Mouse (Mus musculus): ENCODE measurements at regions not wholly inside any gene's neighbourhood (a gene's known extent, or its start where the extent isn't known, plus 50 kb on each side); places are given as distances from the start of the nearest gene placed in this dataset.

- no peaks in the 10 kb centered on the region; the same call in 1 of the 2 replicates for H3K4me1 ChIP-seq (ENCODE audit: control insufficient read depth, insufficient read depth, low read length)
- H3K4me3 ChIP-seq (replicated peaks; ENCODE audit: control insufficient read depth, low read depth, low read length): no peak overlapping the region
- 13% methylated on average over 4 of the region's 4 CpGs for WGBS
- TF ChIP-seq POLR2A (IDR thresholded peaks at IDR 0.05; ENCODE audit: borderline replicate concordance, control insufficient read depth, low read depth, low read length) (no peak), CTCF (IDR thresholded peaks at IDR 0.05; ENCODE audit: control insufficient read depth, insufficient read depth, low read length) (no peak)
- H3K27ac ChIP-seq (ENCODE audit: control insufficient read depth, insufficient read depth, low read depth, low read length, poor library complexity): no peak overlapping the region
These were observed 201.0 kb downstream of the Klf6 start for GRCm38 (mm10) chr13:6062305-6062704.

GRCm38 (mm10) chr13:6062729-6063386 is 201.6 kb downstream of the Klf6 start:
- H3K27ac ChIP-seq (ENCODE audit: control insufficient read depth, insufficient read depth, low read depth, low read length, poor library complexity): no peak overlapping the region
- TF ChIP-seq CTCF (IDR thresholded peaks at IDR 0.05; ENCODE audit: control insufficient read depth, insufficient read depth, low read length): no peak
- TF ChIP-seq POLR2A (IDR thresholded peaks at IDR 0.05; ENCODE audit: borderline replicate concordance, control insufficient read depth, low read depth, low read length): no peak
- no peaks in the 10 kb centered on the region; the same call in 1 of the 2 replicates for H3K4me1 ChIP-seq (ENCODE audit: control insufficient read depth, insufficient read depth, low read length)
- WGBS: 80% methylated on average over 3 of the region's 3 CpGs
- no peak overlapping the region for H3K4me3 ChIP-seq (replicated peaks; ENCODE audit: control insufficient read depth, low read depth, low read length)

- no peak for TF ChIP-seq CTCF (IDR thresholded peaks at IDR 0.05; ENCODE audit: control insufficient read depth, insufficient read depth, low read length)
- TF ChIP-seq POLR2A (IDR thresholded peaks at IDR 0.05; ENCODE audit: borderline replicate concordance, control insufficient read depth, low read depth, low read length): no peak
- Histone ChIP-seq H3K4me1 (ENCODE audit: control insufficient read depth, insufficient read depth, low read length) (no peaks in the 10 kb centered on the region), H3K27ac (ENCODE audit: control insufficient read depth, insufficient read depth, low read depth, low read length, poor library complexity) (no peak overlapping the region), H3K4me3 (replicated peaks; ENCODE audit: control insufficient read depth, low read depth, low read length) (no peak overlapping the region)
- WGBS: 75% methylated on average over 4 of the region's 4 CpGs
These were observed 215.9 kb downstream of the Klf6 start for GRCm38 (mm10) chr13:6076978-6077825.

GRCm38 (mm10) chr13:6085891-6086290 is 224.6 kb downstream of the Klf6 start:
- Histone ChIP-seq H3K4me1 (ENCODE audit: control insufficient read depth, insufficient read depth, low read length) (no peaks in the 10 kb centered on the region), H3K4me3 (replicated peaks; ENCODE audit: control insufficient read depth, low read depth, low read length) (no peak overlapping the region), H3K27ac (ENCODE audit: control insufficient read depth, insufficient read depth, low read depth, low read length, poor library complexity) (no peak overlapping the region)
- 64% methylated on average over 2 of the region's 2 CpGs for WGBS
- TF ChIP-seq CTCF (IDR thresholded peaks at IDR 0.05; ENCODE audit: control insufficient read depth, insufficient read depth, low read length) (no peak), POLR2A (IDR thresholded peaks at IDR 0.05; ENCODE audit: borderline replicate concordance, control insufficient read depth, low read depth, low read length) (no peak)

- no peak overlapping the region for H3K27ac ChIP-seq (ENCODE audit: control insufficient read depth, insufficient read depth, low read depth, low read length, poor library complexity)
- H3K4me3 ChIP-seq (replicated peaks; ENCODE audit: control insufficient read depth, low read depth, low read length): no peak overlapping the region
- no peak for TF ChIP-seq CTCF (IDR thresholded peaks at IDR 0.05; ENCODE audit: control insufficient read depth, insufficient read depth, low read length)
- no peak for TF ChIP-seq POLR2A (IDR thresholded peaks at IDR 0.05; ENCODE audit: borderline replicate concordance, control insufficient read depth, low read depth, low read length)
- no peaks in the 10 kb centered on the region for H3K4me1 ChIP-seq (ENCODE audit: control insufficient read depth, insufficient read depth, low read length)
- WGBS: 53% methylated on average over 7 of the region's 7 CpGs
These were observed 247.9 kb downstream of the Klf6 start for GRCm38 (mm10) chr13:6109018-6109657.

GRCm38 (mm10) chr13:6119703-6120102 is 258.4 kb downstream of the Klf6 start:
- no peak overlapping the region; the same call in 1 of the 2 replicates for H3K27ac ChIP-seq (ENCODE audit: control insufficient read depth, insufficient read depth, low read depth, low read length, poor library complexity)
- no peak overlapping the region for H3K4me3 ChIP-seq (replicated peaks; ENCODE audit: control insufficient read depth, low read depth, low read length)
- peaks cover 2% of the 10 kb centered on the region; the same call in 1 of the 2 replicates for H3K4me1 ChIP-seq (ENCODE audit: control insufficient read depth, insufficient read depth, low read length)
- TF ChIP-seq CTCF (IDR thresholded peaks at IDR 0.05; ENCODE audit: control insufficient read depth, insufficient read depth, low read length) (no peak), POLR2A (IDR thresholded peaks at IDR 0.05; ENCODE audit: borderline replicate concordance, control insufficient read depth, low read depth, low read length) (no peak)
- 5% methylated on average over 1 of the region's 1 CpGs for WGBS

- Histone ChIP-seq H3K4me1 (ENCODE audit: control insufficient read depth, insufficient read depth, low read length) (no peaks in the 10 kb centered on the region), H3K4me3 (replicated peaks; ENCODE audit: control insufficient read depth, low read depth, low read length) (no peak overlapping the region), H3K27ac (ENCODE audit: control insufficient read depth, insufficient read depth, low read depth, low read length, poor library complexity) (no peak overlapping the region)
- WGBS: 83% methylated on average over 1 of the region's 1 CpGs
- TF ChIP-seq POLR2A (IDR thresholded peaks at IDR 0.05; ENCODE audit: borderline replicate concordance, control insufficient read depth, low read depth, low read length) (no peak), CTCF (IDR thresholded peaks at IDR 0.05; ENCODE audit: control insufficient read depth, insufficient read depth, low read length) (no peak)
These were observed 266.0 kb downstream of the Klf6 start for GRCm38 (mm10) chr13:6127311-6127710.

- Histone ChIP-seq H3K27ac (ENCODE audit: control insufficient read depth, insufficient read depth, low read depth, low read length, poor library complexity) (no peak overlapping the region), H3K4me3 (replicated peaks; ENCODE audit: control insufficient read depth, low read depth, low read length) (no peak overlapping the region), H3K4me1 (ENCODE audit: control insufficient read depth, insufficient read depth, low read length) (no peaks in the 10 kb centered on the region)
- 87% methylated on average over 1 of the region's 1 CpGs for WGBS
- TF ChIP-seq POLR2A (IDR thresholded peaks at IDR 0.05; ENCODE audit: borderline replicate concordance, control insufficient read depth, low read depth, low read length) (no peak), CTCF (IDR thresholded peaks at IDR 0.05; ENCODE audit: control insufficient read depth, insufficient read depth, low read length) (no peak)
These were observed 267.6 kb downstream of the Klf6 start for GRCm38 (mm10) chr13:6128903-6129302.

Measured in bone marrow, adult 2 months (tissue).